ENCODE assay signal across 12 mouse cellular contexts in the genomic region with DNA sequence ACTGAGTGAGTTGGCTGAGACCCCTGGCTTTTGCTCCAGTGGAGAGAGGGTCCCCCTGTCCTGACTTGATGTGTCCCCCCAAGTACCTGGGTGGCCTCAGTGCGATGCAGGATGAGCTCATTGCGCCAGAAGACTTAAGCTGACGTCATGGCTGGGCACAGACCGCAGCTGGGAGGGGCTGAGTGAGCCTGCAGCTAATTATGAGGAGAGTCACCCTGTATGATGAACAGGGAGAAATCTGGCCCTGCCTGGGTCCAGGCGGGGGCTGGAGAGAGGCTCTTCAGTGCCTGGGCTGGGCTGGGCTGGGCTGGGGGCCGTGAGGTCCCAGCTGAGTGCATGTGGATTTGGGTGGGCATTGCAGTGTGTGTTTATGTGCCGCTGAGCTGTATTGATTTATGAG. TPM values are rescaled to one million over a fixed set of nuclear protein-coding genes. Genes with fewer than 3 reads are reported as not detected.
DNase-seq lines count a peak whose midpoint lies in the region; ATAC-seq lines count a peak whose summit lies in the region.
"Had no signal": no experiment of that assay in that cellular context is flagged by ENCODE, and none has a peak within 500 bp of the region (broad histone marks: within the 10 kb centered on the region; RNA-seq: fewer than 3 reads in every experiment).

No protein-coding gene starts in this region.

- H3K4me1 ChIP-seq in limb, embryonic 13.5 days = peaks cover 36% of the 10 kb centered on the region
- H3K4me1 ChIP-seq in limb, embryonic 10.5 days = peaks cover 43% of the 10 kb centered on the region

- no peak overlapping the region for H3K4me2 ChIP-seq in limb, embryonic 13.5 days (replicated peaks)
- H3K4me2 ChIP-seq: liver, embryonic 12.5 days; midbrain, embryonic 13.5 days had no signal

- no peak overlapping the region; the same call in 1 of the 2 replicates for H3K27ac ChIP-seq in limb, embryonic 13.5 days
- no peak overlapping the region for H3K27ac ChIP-seq in limb, embryonic 10.5 days
- H3K27ac ChIP-seq: liver, embryonic 12.5 days; midbrain, embryonic 13.5 days had no signal

- no peaks in the 10 kb centered on the region for H3K36me3 ChIP-seq in limb, embryonic 13.5 days
- H3K36me3 ChIP-seq in limb, embryonic 10.5 days = no peaks in the 10 kb centered on the region
- H3K36me3 ChIP-seq: liver, embryonic 12.5 days; midbrain, embryonic 13.5 days had no signal

- H3K9me3 ChIP-seq in limb, embryonic 13.5 days = no peaks in the 10 kb centered on the region
- H3K9me3 ChIP-seq in limb, embryonic 10.5 days (replicated peaks) = no peaks in the 10 kb centered on the region
- H3K9me3 ChIP-seq: liver, embryonic 12.5 days; midbrain, embryonic 13.5 days had no signal

- H3K27me3 ChIP-seq in limb, embryonic 13.5 days = no peaks in the 10 kb centered on the region
- peaks cover 6% of the 10 kb centered on the region; the same call in 1 of the 2 replicates for H3K27me3 ChIP-seq in limb, embryonic 10.5 days (ENCODE audit: low read depth, poor library complexity, severe bottlenecking)

- H3K4me3 ChIP-seq in limb, embryonic 13.5 days = no peak overlapping the region
- H3K4me3 ChIP-seq in limb, embryonic 10.5 days = no peak overlapping the region
- H3K4me3 ChIP-seq: liver, embryonic 12.5 days; midbrain, embryonic 13.5 days had no signal

- no peak for ATAC-seq in limb, embryonic 13.5 days (ENCODE audit: low FRiP score, low read depth)
- ATAC-seq: liver, embryonic 12.5 days; midbrain, embryonic 13.5 days had no signal

- 44% methylated on average over 7 of the region's 7 CpGs for WGBS in limb, embryonic 13.5 days
- 65% methylated on average over 7 of the region's 7 CpGs for whole genome bisulfite sequencing in limb, embryonic 10.5 days

- peak; percentile 59 to 62 for DNase-seq in cerebellum, postnatal 10 days
- DNase-seq in cerebellum, adult 18-20 months = no peak
- DNase-seq in limb, embryonic 10.5 days (ENCODE audit: low spot score) = no peak
- peak; percentile 40 for DNase-seq in gastrocnemius, postnatal 10 days
- peak; percentile 52 for DNase-seq in skeletal muscle tissue, adult 2 months (ENCODE audit: low read depth, low spot score)
- no peak for DNase-seq in spleen, postnatal 4 days (ENCODE audit: low spot score in 2 of 2)
- no peak for DNase-seq in right cerebral cortex, postnatal 25 days
- DNase-seq: spleen, adult 18-20 months; thymus, postnatal 14 days had no signal

- 0 out of 2 replicates have a peak overlapping the region, but pooled peaks have one; percentile 14 for H3K9ac ChIP-seq in limb, embryonic 13.5 days
- H3K9ac ChIP-seq: liver, embryonic 12.5 days; midbrain, embryonic 13.5 days had no signal

RNA-seq across cellular contexts. Expression of gene Hspb8, which starts 2.6 kb away (rescaled TPM):
- polyA plus RNA-seq in limb, embryonic 13.5 days (2015; fragmentation: Nextera tagmentation; extraction: Ambion mirVana) = 13.5 and 13.8 TPM in 2 replicates
- 8.8 and 9.7 TPM in 2 replicates for polyA plus RNA-seq in limb, embryonic 10.5 days (2016; fragmentation: Nextera tagmentation; extraction: Ambion mirVana)
- total RNA-seq in gastrocnemius, postnatal 10 days (2021) = 100 to 1,000 TPM; 194 to 198 TPM

Comparison
In these comparisons a context has a peak if more than half of its experiments do, and no peak if none do; other contexts are left out.
1. DNase-seq: peak in cerebellum, postnatal 10 days (2 of 2), gastrocnemius, postnatal 10 days (single experiment) and skeletal muscle tissue, adult 2 months (single experiment); none in cerebellum, adult 18-20 months (0 of 2), limb, embryonic 10.5 days (single experiment), spleen, postnatal 4 days (0 of 2) and right cerebral cortex, postnatal 25 days (single experiment).